Mouse (Mus musculus): ENCODE results near the gene Scarb1.

Scarb1 gene

GRCm38 (mm10) chr5:125240124-125240781 lies 100.6 kb downstream of the Scarb1 start:
- no peak for DNase-seq (ENCODE audit: low read depth, low spot score)

GRCm38 (mm10) chr5:125235874-125236273 lies 105.0 kb downstream of the Scarb1 start:
- no peak for DNase-seq (ENCODE audit: low read depth, low spot score)

GRCm38 (mm10) chr5:125235398-125235797 lies 105.5 kb downstream of the Scarb1 start:
- peak; percentile 25 for DNase-seq (ENCODE audit: low read depth, low spot score)

GRCm38 (mm10) chr5:125234399-125234798 lies 106.5 kb downstream of the Scarb1 start:
- DNase-seq (ENCODE audit: low read depth, low spot score), result no peak

GRCm38 (mm10) chr5:125233478-125233877 lies 107.4 kb downstream of the Scarb1 start:
- DNase-seq (ENCODE audit: low read depth, low spot score), result no peak

GRCm38 (mm10) chr5:125232443-125232979 lies 108.4 kb downstream of the Scarb1 start:
- no peak for DNase-seq (ENCODE audit: low read depth, low spot score)

GRCm38 (mm10) chr5:125230463-125230862 lies 110.4 kb downstream of the Scarb1 start:
- DNase-seq (ENCODE audit: low read depth, low spot score), result no peak

GRCm38 (mm10) chr5:125229097-125229496 lies 111.8 kb downstream of the Scarb1 start:
- no peak for DNase-seq (ENCODE audit: low read depth, low spot score)

GRCm38 (mm10) chr5:125227699-125228098 lies 113.2 kb downstream of the Scarb1 start:
- DNase-seq (ENCODE audit: low read depth, low spot score), result no peak
